Mouse (Mus musculus): ENCODE results near the gene Tmcc2. TPM values are rescaled to one million over a fixed set of nuclear protein-coding genes. Genes with fewer than 3 reads are reported as not detected.
A peak's percentile ranks its signal among the peaks of the same experiment; 100 is the strongest.
"Not testable (repeated sequence)": the region's sequence is repeated elsewhere in the genome, so short reads cannot be mapped to it uniquely, and the experiment has no call there.

Gene Tmcc2
- polyA plus RNA-seq, 1 experiment from 2014 or later = 154 TPM

DNA sequence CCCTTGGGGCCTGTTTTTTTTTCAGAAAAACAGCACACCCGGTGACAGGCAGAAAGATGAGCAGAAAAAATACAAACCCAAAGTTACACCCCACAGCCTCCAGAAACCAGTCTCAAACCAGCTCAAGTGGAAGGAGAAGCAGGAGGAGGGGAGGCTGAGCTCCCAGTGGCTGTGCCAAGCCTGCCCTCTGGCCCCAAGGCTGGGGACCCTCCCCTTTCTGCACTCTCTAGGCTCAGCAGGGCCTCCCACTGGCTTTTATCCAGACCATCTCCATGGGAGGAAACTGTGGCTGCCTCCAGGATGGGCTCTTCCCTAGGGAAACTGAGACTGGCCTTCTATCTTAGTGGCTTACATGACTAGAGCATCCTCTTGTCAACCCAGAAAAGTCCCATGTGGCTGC lies 34.2 kb downstream of the Tmcc2 start:
- Histone ChIP-seq H3K27ac (ENCODE audit: low read depth) (0 out of 2 replicates have a peak overlapping the region, but pooled peaks have one; percentile 3), H3K9me3 (ENCODE audit: low read length) (no peaks in the 10 kb centered on the region), H3K4me1 (ENCODE audit: insufficient read depth) (peaks cover 7% of the 10 kb centered on the region; the same call in 1 of the 2 replicates), H3K27me3 (ENCODE audit: insufficient read depth, low read length) (no peaks in the 10 kb centered on the region), H3K36me3 (replicated peaks; ENCODE audit: insufficient read depth, low read length) (peaks cover 53% of the 10 kb centered on the region), H3K9ac (replicated peaks) (no peak overlapping the region), H3K4me2 (ENCODE audit: low read depth, low read length) (no peak overlapping the region), H3K4me3 (ENCODE audit: low read depth, low read length) (no peak overlapping the region)
- WGBS (ENCODE audit: insufficient replicate concordance) = 50% methylated on average over 1 of the region's 1 CpGs
- TF ChIP-seq CTCF (IDR thresholded peaks at IDR 0.05; ENCODE audit: low read depth) (no peak), EP300 (IDR thresholded peaks at IDR 0.05; ENCODE audit: low read depth) (no peak)
- DNase-seq (no peak), ATAC-seq (no peak)

DNA sequence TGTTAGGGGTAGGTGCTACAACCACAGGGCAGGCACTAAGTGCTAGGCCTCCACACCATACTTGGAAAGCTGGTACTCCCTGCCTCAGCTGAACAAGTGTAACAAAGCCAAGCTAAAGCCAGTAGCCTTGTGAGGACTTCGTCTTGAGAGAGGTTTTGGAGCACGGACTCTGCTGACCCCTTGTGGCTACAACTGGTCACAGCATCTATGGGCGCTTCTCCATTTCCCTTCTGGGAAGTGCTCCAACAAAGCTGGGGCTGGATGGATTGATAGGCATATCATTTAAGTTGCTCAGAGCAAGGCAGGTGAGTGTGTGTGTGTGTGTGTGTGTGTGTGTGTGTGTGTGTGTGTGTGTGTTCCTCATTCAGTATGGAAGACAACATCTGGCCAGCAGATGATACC lies 35.2 kb downstream of the Tmcc2 start:
- peak; percentile 42 for ATAC-seq
- Histone ChIP-seq H3K4me1 (ENCODE audit: insufficient read depth) (peaks cover 7% of the 10 kb centered on the region; the same call in 1 of the 2 replicates), H3K9me3 (ENCODE audit: low read length) (peaks cover 3% of the 10 kb centered on the region), H3K4me3 (ENCODE audit: low read depth, low read length) (no peak overlapping the region), H3K9ac (replicated peaks) (no peak overlapping the region), H3K27ac (ENCODE audit: low read depth) (no peak overlapping the region), H3K36me3 (replicated peaks; ENCODE audit: insufficient read depth, low read length) (peaks cover 44% of the 10 kb centered on the region), H3K27me3 (ENCODE audit: insufficient read depth, low read length) (no peaks in the 10 kb centered on the region), H3K4me2 (ENCODE audit: low read depth, low read length) (no peak overlapping the region)
- TF ChIP-seq CTCF (IDR thresholded peaks at IDR 0.05; ENCODE audit: low read depth) (peak; percentile 99), EP300 (IDR thresholded peaks at IDR 0.05; ENCODE audit: low read depth) (peak; percentile 5; the same call in 1 of the 2 replicates)
- peak; percentile 88 for DNase-seq
- 2% methylated on average over 3 of the region's 3 CpGs for WGBS (ENCODE audit: insufficient replicate concordance)

DNA sequence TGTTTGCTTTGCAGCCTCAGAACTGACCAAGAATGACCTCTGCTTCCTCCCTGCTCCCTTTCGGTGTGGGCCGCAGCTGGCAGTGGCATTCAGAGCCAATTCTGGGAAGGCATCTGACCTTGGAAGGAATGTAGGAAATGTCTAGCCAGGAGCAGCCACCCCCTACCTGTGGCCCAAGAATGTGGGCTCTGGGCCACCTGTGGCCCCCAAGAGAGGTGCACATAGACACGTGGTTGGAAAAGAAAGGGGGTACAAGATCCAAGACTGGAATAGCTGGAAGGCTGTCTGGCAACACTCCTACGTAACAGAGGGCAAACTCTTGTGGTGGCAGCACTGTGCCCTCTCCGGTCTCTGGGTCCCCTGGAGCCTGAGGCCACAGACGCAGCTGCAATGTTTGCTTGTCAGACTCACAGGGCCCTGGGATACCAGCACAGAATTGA lies 35.9 kb downstream of the Tmcc2 start:
- Histone ChIP-seq H3K36me3 (replicated peaks; ENCODE audit: insufficient read depth, low read length) (peaks cover 38% of the 10 kb centered on the region), H3K4me3 (ENCODE audit: low read depth, low read length) (no peak overlapping the region), H3K27me3 (ENCODE audit: insufficient read depth, low read length) (no peaks in the 10 kb centered on the region), H3K27ac (ENCODE audit: low read depth) (no peak overlapping the region), H3K4me2 (ENCODE audit: low read depth, low read length) (no peak overlapping the region), H3K9ac (replicated peaks) (no peak overlapping the region), H3K9me3 (ENCODE audit: low read length) (peaks cover 5% of the 10 kb centered on the region), H3K4me1 (ENCODE audit: insufficient read depth) (peaks cover 7% of the 10 kb centered on the region; the same call in 1 of the 2 replicates)
- DNase-seq (no peak), ATAC-seq (peak; percentile 20)
- 75% methylated on average over 6 of the region's 6 CpGs for WGBS (ENCODE audit: insufficient replicate concordance)
- TF ChIP-seq CTCF (IDR thresholded peaks at IDR 0.05; ENCODE audit: low read depth) (no peak), EP300 (IDR thresholded peaks at IDR 0.05; ENCODE audit: low read depth) (no peak)

DNA sequence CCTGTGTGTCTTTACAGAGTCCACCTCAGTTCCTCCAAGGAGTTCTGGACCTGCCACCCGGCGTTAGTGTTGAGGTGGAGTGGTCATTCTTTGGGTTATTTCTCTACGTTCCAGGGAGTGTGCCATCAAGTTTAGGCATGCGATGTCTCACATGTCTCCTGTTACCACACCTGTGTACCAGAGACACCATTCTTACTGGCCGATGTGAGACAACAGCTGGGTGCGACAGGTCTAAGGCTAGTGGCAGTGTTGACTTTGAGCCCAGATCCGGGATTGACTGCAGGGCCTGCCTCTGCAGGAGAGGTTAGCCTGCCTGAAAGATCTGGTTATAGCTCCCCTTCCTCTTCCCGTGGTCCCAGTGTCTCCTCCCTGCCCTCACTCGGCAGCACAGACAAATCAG lies 36.8 kb downstream of the Tmcc2 start:
- H3K9ac ChIP-seq (replicated peaks) = no peak overlapping the region
- WGBS (ENCODE audit: insufficient replicate concordance) = 80% methylated on average over 9 of the region's 9 CpGs
- peaks cover 5% of the 10 kb centered on the region for H3K9me3 ChIP-seq (ENCODE audit: low read length)
- H3K4me3 ChIP-seq (ENCODE audit: low read depth, low read length) = no peak overlapping the region
- no peak for DNase-seq
- no peak overlapping the region for H3K4me2 ChIP-seq (ENCODE audit: low read depth, low read length)
- H3K27ac ChIP-seq (ENCODE audit: low read depth) = no peak overlapping the region
- peaks cover 7% of the 10 kb centered on the region; the same call in 1 of the 2 replicates for H3K4me1 ChIP-seq (ENCODE audit: insufficient read depth)
- TF ChIP-seq EP300 (IDR thresholded peaks at IDR 0.05; ENCODE audit: low read depth) (no peak), CTCF (IDR thresholded peaks at IDR 0.05; ENCODE audit: low read depth) (no peak)
- peaks cover 28% of the 10 kb centered on the region for H3K36me3 ChIP-seq (replicated peaks; ENCODE audit: insufficient read depth, low read length)
- H3K27me3 ChIP-seq (ENCODE audit: insufficient read depth, low read length) = no peaks in the 10 kb centered on the region
- no peak for ATAC-seq

DNA sequence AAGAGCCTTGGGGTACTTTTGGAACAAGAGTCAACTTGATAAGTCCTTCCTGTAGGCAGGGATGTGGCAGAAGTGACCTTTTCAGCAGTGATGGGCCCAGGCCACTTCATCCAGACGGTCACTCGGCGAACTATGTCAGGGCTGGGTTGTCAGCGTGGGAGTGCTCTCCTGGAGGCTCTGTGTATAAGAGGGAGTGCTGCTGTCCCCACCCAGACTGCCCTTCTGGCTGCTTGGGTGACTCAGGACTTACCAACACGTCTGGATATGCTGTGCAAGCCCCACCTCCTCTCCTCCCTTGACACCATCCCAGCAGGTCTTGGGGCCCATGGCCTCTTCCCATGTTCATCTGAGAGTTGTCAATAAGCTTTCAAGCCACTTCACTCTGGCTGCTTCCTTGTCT lies 37.7 kb downstream of the Tmcc2 start:
- H3K36me3 ChIP-seq (replicated peaks; ENCODE audit: insufficient read depth, low read length) = peaks cover 20% of the 10 kb centered on the region
- H3K27ac ChIP-seq (ENCODE audit: low read depth) = no peak overlapping the region

DNA sequence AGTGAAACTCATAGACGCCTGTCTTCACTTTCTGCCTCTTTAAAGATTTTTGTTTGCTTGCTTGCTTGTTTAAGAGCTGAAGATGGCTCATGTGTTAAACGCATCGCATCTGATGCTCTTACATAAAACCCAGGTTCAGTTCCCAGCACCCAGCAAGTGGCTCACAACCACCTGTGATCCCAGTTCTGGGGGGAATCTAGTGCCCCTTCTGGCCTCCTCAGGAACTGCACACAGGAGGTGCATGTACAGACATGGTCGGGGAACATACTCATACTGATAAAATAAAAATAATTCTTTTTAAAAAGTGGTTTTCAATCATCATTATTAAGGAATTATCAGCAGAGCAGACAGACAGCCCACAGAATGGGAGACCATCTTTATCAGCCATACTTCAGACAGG lies 40.0 kb downstream of the Tmcc2 start:
- Histone ChIP-seq H3K4me3 (ENCODE audit: low read depth, low read length) (no peak overlapping the region), H3K36me3 (replicated peaks; ENCODE audit: insufficient read depth, low read length) (no peaks in the 10 kb centered on the region; the same call in 1 of the 2 replicates), H3K27me3 (ENCODE audit: insufficient read depth, low read length) (no peaks in the 10 kb centered on the region), H3K27ac (ENCODE audit: low read depth) (no peak overlapping the region), H3K9me3 (ENCODE audit: low read length) (peaks cover 5% of the 10 kb centered on the region), H3K9ac (replicated peaks) (no peak overlapping the region), H3K4me1 (ENCODE audit: insufficient read depth) (peaks cover 7% of the 10 kb centered on the region; the same call in 1 of the 2 replicates), H3K4me2 (ENCODE audit: low read depth, low read length) (no peak overlapping the region)
- DNase-seq (no peak), ATAC-seq (no peak)
- 85% methylated on average over 4 of the region's 4 CpGs for WGBS (ENCODE audit: insufficient replicate concordance)
- TF ChIP-seq EP300 (IDR thresholded peaks at IDR 0.05; ENCODE audit: low read depth) = no peak

More for the DNA sequence above, 37.7 kb downstream of the Tmcc2 start:
- Histone ChIP-seq H3K9ac (replicated peaks) (no peak overlapping the region), H3K4me3 (ENCODE audit: low read depth, low read length) (no peak overlapping the region), H3K4me2 (ENCODE audit: low read depth, low read length) (no peak overlapping the region), H3K9me3 (ENCODE audit: low read length) (peaks cover 5% of the 10 kb centered on the region), H3K4me1 (ENCODE audit: insufficient read depth) (peaks cover 7% of the 10 kb centered on the region; the same call in 1 of the 2 replicates), H3K27me3 (ENCODE audit: insufficient read depth, low read length) (no peaks in the 10 kb centered on the region)
- ATAC-seq (peak; percentile 12; the same call in 1 of the 2 replicates), DNase-seq (no peak)
- WGBS (ENCODE audit: insufficient replicate concordance) = 58% methylated on average over 5 of the region's 5 CpGs
- TF ChIP-seq CTCF (IDR thresholded peaks at IDR 0.05; ENCODE audit: low read depth) = no peak
- TF ChIP-seq EP300 (IDR thresholded peaks at IDR 0.05; ENCODE audit: low read depth) = no peak

DNA sequence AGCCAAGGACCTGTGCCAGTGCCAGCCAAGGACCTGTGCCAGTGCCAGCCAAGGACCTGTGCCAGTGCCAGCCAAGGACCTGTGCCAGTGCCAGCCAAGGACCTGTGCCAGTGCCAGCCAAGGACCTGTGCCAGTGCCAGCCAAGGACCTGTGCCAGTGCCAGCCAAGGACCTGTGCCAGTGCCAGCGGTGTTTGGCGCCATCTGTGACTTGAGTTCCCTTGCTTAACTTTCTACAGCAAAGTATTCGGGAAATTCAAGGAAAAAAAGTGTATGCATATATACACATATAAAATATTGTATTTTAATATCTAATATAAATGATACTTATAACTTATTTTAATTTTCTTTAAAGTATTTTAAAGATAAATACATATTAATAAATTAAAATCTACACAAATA lies 41.5 kb downstream of the Tmcc2 start:
- not testable (repeated sequence) for H3K4me3 ChIP-seq (ENCODE audit: low read depth, low read length); H3K4me2 ChIP-seq (ENCODE audit: low read depth, low read length); H3K27ac ChIP-seq (ENCODE audit: low read depth); H3K27me3 ChIP-seq (ENCODE audit: insufficient read depth, low read length); H3K9ac ChIP-seq (replicated peaks); H3K36me3 ChIP-seq (replicated peaks; ENCODE audit: insufficient read depth, low read length); H3K4me1 ChIP-seq (ENCODE audit: insufficient read depth); DNase-seq; ATAC-seq; H3K9me3 ChIP-seq (ENCODE audit: low read length)
- WGBS (ENCODE audit: insufficient replicate concordance) = 87% methylated on average over 3 of the region's 3 CpGs

DNA sequence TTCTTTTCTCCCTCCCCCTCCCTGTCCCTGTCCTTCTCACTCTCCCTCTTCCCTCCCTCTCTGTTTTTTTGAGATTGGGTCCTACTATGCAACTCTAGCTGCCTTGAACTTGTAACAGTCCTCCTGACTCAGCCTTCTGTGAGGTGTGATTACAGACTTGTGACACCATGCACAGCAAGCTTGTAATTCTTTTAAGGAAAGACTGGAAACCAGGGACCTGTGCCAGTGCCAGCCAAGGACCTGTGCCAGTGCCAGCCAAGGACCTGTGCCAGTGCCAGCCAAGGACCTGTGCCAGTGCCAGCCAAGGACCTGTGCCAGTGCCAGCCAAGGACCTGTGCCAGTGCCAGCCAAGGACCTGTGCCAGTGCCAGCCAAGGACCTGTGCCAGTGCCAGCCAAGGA lies 42.0 kb downstream of the Tmcc2 start:
- H3K36me3 ChIP-seq (replicated peaks; ENCODE audit: insufficient read depth, low read length); ATAC-seq; H3K4me2 ChIP-seq (ENCODE audit: low read depth, low read length); H3K9me3 ChIP-seq (ENCODE audit: low read length); H3K9ac ChIP-seq (replicated peaks); H3K27me3 ChIP-seq (ENCODE audit: insufficient read depth, low read length); DNase-seq; H3K27ac ChIP-seq (ENCODE audit: low read depth); H3K4me1 ChIP-seq (ENCODE audit: insufficient read depth); H3K4me3 ChIP-seq (ENCODE audit: low read depth, low read length): not testable (repeated sequence)
